Mouse (Mus musculus): Measurements from ENCODE around the gene Klhdc2. TPM values are rescaled to one million over a fixed set of nuclear protein-coding genes. Genes with fewer than 3 reads are reported as not detected.

The Klhdc2 gene
- total and polyA plus RNA-seq, 2 experiments from 2014 or later: 264 to 340 TPM

DNA sequence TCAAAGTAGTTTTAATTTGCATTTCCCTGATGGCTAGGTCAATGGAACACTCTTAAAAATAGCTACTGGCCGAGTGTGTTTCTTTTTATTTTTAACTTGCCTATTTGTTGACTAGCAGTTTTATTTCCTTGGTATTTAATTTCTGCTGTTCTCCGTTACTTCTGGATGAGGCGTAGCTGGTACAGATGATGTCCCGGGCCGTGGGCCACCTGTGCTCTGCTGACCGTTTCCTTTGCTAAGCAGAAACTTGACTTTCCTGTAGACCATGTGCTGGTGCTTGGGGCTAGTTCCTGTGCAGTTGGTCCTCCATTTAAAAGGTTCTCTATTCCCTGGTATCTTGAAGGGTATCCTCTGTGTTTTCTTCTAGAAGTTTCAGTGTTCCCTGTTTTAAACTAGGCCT lies 4.1 kb upstream of the Klhdc2 start:
- 92% methylated on average over 6 of the region's 6 CpGs for WGBS
- H3K36me3 ChIP-seq (ENCODE audit: insufficient read depth): no peaks in the 10 kb centered on the region
- TF ChIP-seq CTCF (IDR thresholded peaks at IDR 0.05; ENCODE audit: low read depth): no peak
- H3K4me2 ChIP-seq (ENCODE audit: low read depth): no peak overlapping the region
- ATAC-seq (no peak), DNase-seq (no peak)
- no peaks in the 10 kb centered on the region for H3K4me1 ChIP-seq (ENCODE audit: insufficient read depth)
- H3K27me3 ChIP-seq (ENCODE audit: insufficient read depth, low read length): no peaks in the 10 kb centered on the region
- H3K27ac ChIP-seq (ENCODE audit: low read depth, low read length): no peak overlapping the region
- H3K4me3 ChIP-seq (ENCODE audit: low read depth, low read length): no peak overlapping the region
- H3K9ac ChIP-seq: no peak overlapping the region
- no peaks in the 10 kb centered on the region for H3K9me3 ChIP-seq (ENCODE audit: low read length)

DNA sequence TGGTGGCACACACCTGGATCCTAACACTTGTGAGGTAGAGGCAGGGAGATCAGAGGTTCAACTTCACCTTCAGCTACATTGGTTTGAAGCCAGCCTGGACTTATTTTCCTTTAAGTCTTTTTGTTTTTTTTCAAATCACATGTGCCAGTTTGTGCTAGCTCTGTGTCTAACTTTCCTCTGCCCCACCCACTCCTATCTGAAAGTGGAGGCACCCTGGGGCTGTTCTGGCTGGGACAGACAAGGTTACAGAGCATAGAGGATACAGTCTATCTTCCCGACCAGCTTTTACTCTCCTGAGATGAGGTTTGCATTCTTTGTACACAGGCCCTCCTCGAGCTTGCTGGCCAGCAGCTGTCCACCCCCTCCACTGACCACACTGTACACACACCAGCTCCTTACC lies 2.7 kb upstream of the Klhdc2 start:
- Histone ChIP-seq H3K27me3 (ENCODE audit: insufficient read depth, low read length) (no peaks in the 10 kb centered on the region), H3K27ac (ENCODE audit: low read depth, low read length) (no peak overlapping the region), H3K9me3 (ENCODE audit: low read length) (no peaks in the 10 kb centered on the region), H3K36me3 (ENCODE audit: insufficient read depth) (no peaks in the 10 kb centered on the region), H3K4me3 (ENCODE audit: low read depth, low read length) (no peak overlapping the region), H3K4me2 (ENCODE audit: low read depth) (no peak overlapping the region), H3K4me1 (ENCODE audit: insufficient read depth) (no peaks in the 10 kb centered on the region), H3K9ac (no peak overlapping the region)
- ATAC-seq (no peak), DNase-seq (no peak)
- 58% methylated on average over 2 of the region's 2 CpGs for WGBS
- TF ChIP-seq CTCF (IDR thresholded peaks at IDR 0.05; ENCODE audit: low read depth): no peak

DNA sequence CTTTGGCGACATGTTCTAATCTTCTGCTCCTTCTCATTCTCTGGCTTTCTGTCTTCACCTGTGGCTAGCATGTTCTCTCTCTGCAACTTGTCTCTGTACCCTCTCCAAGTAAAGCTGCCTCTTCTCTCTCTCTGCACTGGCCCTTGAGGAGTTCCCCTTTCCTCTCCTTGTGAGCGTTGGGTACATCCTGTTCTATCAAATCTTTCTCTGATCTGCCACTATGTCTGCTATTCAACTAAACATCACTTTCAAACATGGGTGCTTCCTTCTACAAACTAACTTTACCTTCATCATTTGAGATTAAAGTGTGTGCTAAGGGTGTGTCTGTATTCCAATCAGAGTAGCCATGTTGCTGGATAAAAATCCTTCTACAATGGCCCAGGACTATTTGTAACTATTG lies 1.5 kb upstream of the Klhdc2 start:
- WGBS: 92% methylated on average over 2 of the region's 2 CpGs
- no peak overlapping the region for H3K27ac ChIP-seq (ENCODE audit: low read depth, low read length)
- H3K4me2 ChIP-seq (ENCODE audit: low read depth): no peak overlapping the region
- TF ChIP-seq CTCF (IDR thresholded peaks at IDR 0.05; ENCODE audit: low read depth): no peak
- H3K9ac ChIP-seq: no peak overlapping the region
- H3K4me1 ChIP-seq (ENCODE audit: insufficient read depth): no peaks in the 10 kb centered on the region
- H3K4me3 ChIP-seq (ENCODE audit: low read depth, low read length): no peak overlapping the region
- H3K36me3 ChIP-seq (ENCODE audit: insufficient read depth): no peaks in the 10 kb centered on the region
- no peaks in the 10 kb centered on the region for H3K9me3 ChIP-seq (ENCODE audit: low read length)
- no peak for DNase-seq
- no peaks in the 10 kb centered on the region for H3K27me3 ChIP-seq (ENCODE audit: insufficient read depth, low read length)
- ATAC-seq: no peak

DNA sequence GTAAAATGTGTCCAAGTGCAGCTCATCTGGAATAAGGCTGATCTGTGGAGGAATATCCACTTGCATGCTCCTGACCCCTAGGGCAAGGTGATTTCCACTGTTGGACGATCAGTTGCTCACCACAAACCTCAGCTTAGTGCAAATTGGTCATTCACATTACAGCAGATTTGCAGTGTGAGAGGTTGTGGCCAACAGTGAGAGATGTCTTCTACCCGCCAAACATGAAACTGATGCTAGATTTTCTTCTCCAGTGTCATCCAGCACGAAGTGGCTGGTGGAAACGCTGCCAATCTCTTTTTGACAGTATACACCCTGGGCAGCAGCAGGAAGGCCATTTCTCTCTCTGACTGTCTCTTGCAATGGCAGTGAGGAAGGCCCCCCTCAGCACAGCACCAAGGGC lies 830 bp upstream of the Klhdc2 start:
- Histone ChIP-seq H3K9ac (peak overlapping the region; percentile 99), H3K4me2 (ENCODE audit: low read depth) (peak overlapping the region; percentile 57), H3K27me3 (ENCODE audit: insufficient read depth, low read length) (no peaks in the 10 kb centered on the region), H3K4me1 (ENCODE audit: insufficient read depth) (no peaks in the 10 kb centered on the region), H3K27ac (ENCODE audit: low read depth, low read length) (peak overlapping the region; percentile 98), H3K9me3 (ENCODE audit: low read length) (no peaks in the 10 kb centered on the region), H3K4me3 (ENCODE audit: low read depth, low read length) (peak overlapping the region; percentile 99), H3K36me3 (ENCODE audit: insufficient read depth) (no peaks in the 10 kb centered on the region)
- 87% methylated on average over 4 of the region's 4 CpGs for WGBS
- ATAC-seq: no peak
- TF ChIP-seq CTCF (IDR thresholded peaks at IDR 0.05; ENCODE audit: low read depth): no peak
- DNase-seq: no peak

DNA sequence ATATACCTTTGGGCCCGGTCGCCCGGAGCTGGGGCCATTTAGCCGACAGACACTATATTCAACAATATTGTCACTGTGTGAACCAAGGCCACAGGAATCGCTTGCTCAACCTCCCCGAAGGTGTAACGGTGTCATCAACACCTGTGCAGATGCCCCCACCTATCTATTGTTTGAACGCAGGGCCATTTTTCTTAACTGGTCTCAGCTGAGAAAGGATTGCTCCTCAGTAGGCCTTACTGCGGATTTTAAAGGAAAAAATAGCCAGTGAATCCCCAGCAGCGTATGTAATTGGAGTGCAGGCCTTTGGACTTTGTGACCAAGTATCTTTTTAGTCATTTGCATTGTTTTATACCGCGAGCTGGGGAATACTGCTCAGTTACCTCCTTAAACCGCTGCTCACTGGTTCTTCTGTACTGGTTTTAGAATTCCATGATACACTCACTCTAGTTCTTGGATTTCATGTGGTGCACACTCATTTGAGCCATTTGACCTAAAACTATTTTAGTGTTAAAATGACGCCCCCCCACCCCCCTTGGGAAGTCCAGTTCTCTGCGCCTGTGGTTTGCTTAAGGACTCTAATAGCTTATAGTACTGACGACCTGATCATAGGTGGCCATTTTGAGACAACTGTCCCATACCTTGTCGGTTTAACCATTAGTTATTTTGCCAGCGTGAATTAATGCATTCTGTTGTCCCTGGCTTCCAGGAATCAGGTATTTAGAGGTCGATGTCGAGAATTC lies 1.1 kb downstream of the Klhdc2 start:
- WGBS: 16% methylated on average over 20 of the region's 20 CpGs
- DNase-seq (no peak), ATAC-seq (no peak; the same call in 1 of the 2 replicates)
- H3K27me3 ChIP-seq (ENCODE audit: insufficient read depth, low read length): no peaks in the 10 kb centered on the region
- no peaks in the 10 kb centered on the region for H3K4me1 ChIP-seq (ENCODE audit: insufficient read depth)
- no peak for TF ChIP-seq CTCF (IDR thresholded peaks at IDR 0.05; ENCODE audit: low read depth)
- peak overlapping the region; percentile 99 for H3K4me3 ChIP-seq (ENCODE audit: low read depth, low read length)
- H3K9me3 ChIP-seq (ENCODE audit: low read length): no peaks in the 10 kb centered on the region
- H3K36me3 ChIP-seq (ENCODE audit: insufficient read depth): peaks cover 16% of the 10 kb centered on the region
- peak overlapping the region; percentile 98 for H3K27ac ChIP-seq (ENCODE audit: low read depth, low read length)
- H3K9ac ChIP-seq: peak overlapping the region; percentile 99
- peak overlapping the region; percentile 57 for H3K4me2 ChIP-seq (ENCODE audit: low read depth)

DNA sequence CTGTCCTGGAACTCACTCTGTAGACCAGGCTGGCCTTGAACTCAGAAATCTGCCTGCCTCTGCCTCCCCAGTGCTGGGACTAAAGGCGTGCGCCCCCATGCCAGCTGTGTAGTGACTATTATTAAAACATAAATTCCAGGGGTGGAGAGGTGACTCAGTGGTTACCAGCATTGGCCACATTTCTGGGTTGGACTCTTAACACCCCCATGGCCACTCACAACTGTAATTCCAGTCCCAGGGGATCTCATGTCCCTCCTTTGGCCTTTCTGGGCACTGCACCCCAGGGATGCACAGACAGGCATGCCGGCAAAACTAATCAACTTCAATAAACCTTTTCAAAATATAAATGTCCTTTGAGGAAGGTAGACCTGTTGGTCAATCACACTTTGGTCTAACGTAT lies 1.8 kb downstream of the Klhdc2 start:
- Histone ChIP-seq H3K27ac (ENCODE audit: low read depth, low read length) (no peak overlapping the region), H3K9ac (no peak overlapping the region), H3K36me3 (ENCODE audit: insufficient read depth) (peaks cover 20% of the 10 kb centered on the region), H3K4me3 (ENCODE audit: low read depth, low read length) (no peak overlapping the region; the same call in 1 of the 2 replicates), H3K4me1 (ENCODE audit: insufficient read depth) (no peaks in the 10 kb centered on the region), H3K9me3 (ENCODE audit: low read length) (no peaks in the 10 kb centered on the region), H3K27me3 (ENCODE audit: insufficient read depth, low read length) (no peaks in the 10 kb centered on the region), H3K4me2 (ENCODE audit: low read depth) (peak overlapping the region; percentile 57)
- peak; percentile 16; the same call in 1 of the 2 replicates for TF ChIP-seq CTCF (IDR thresholded peaks at IDR 0.05; ENCODE audit: low read depth)
- DNase-seq (no peak), ATAC-seq (no peak)
- 93% methylated on average over 4 of the region's 4 CpGs for WGBS

DNA sequence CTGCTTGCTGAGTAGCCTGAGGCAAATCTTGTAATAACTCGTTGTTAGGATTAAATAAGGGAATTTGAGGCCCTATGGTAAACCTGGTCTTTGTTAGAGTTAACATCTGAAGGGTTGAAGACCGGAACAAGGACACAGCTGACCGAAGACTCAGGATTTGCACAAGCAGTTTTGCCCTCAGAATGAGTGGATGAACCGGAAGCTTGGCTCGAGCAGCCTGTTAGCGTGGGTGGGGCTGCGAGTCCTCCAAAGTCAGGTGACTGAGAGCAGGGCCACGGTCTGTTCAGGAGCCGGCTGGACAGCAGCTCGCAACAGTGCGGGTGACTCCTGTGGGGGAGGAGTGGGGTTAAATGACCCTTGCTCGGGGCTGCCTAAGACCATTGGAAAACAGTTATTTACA lies 2.8 kb downstream of the Klhdc2 start:
- DNase-seq: no peak
- WGBS: 74% methylated on average over 12 of the region's 12 CpGs
- Histone ChIP-seq H3K27ac (ENCODE audit: low read depth, low read length) (no peak overlapping the region), H3K9me3 (ENCODE audit: low read length) (no peaks in the 10 kb centered on the region), H3K4me3 (ENCODE audit: low read depth, low read length) (no peak overlapping the region), H3K4me2 (ENCODE audit: low read depth) (no peak overlapping the region), H3K27me3 (ENCODE audit: insufficient read depth, low read length) (no peaks in the 10 kb centered on the region), H3K4me1 (ENCODE audit: insufficient read depth) (no peaks in the 10 kb centered on the region), H3K36me3 (ENCODE audit: insufficient read depth) (peaks cover 29% of the 10 kb centered on the region), H3K9ac (no peak overlapping the region)
- no peak for TF ChIP-seq CTCF (IDR thresholded peaks at IDR 0.05; ENCODE audit: low read depth)
- ATAC-seq: no peak

Measured in forebrain, postnatal 0 days (tissue).